Mouse (Mus musculus): ENCODE data around the gene Sptbn4.

- TF ChIP-seq CTCF (IDR thresholded peaks at IDR 0.05; ENCODE audit: control insufficient read depth, insufficient read depth, insufficient read length), result no peak
- TF ChIP-seq MAX (IDR thresholded peaks at IDR 0.05), result no peak
- TF ChIP-seq MYOG (IDR thresholded peaks at IDR 0.05; ENCODE audit: control insufficient read depth, extremely low read depth, insufficient read length), result no peak
- no peak for TF ChIP-seq USF1 (IDR thresholded peaks at IDR 0.05; ENCODE audit: low read depth)
- TF ChIP-seq MYOD1 (IDR thresholded peaks at IDR 0.05; ENCODE audit: control insufficient read depth, insufficient read length, low read depth), result no peak
Measured at GRCm38 (mm10) chr7:27333316-27333941, 114.1 kb downstream of the Sptbn4 start.

Measured in C2C12 (cell line).